Mouse (Mus musculus): Measurements from ENCODE around the gene Gpm6a.

DNA sequence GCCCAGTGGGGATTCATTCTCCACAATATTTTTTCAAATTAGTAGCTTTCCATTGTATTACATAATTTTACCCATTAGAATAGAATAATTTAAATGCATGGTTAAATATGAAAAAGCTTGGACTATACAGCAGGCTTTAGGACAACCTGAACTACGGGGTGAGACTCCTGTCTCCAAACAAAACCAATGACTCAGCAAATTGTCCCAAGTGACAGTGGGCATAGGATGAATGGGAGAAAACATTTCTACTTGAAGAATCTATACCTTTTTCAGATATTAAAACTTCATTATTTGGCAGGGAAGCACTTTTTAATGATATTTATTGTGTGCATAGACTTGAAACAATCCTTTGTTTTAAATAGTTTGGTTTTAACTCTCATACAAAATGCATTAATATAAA lies 41.0 kb downstream of the Gpm6a start:
- TF ChIP-seq CTCF (conservative IDR thresholded peaks at IDR 0.05; ENCODE audit: insufficient read depth, insufficient read length, low read depth, low read length) = no peak
- no peak for TF ChIP-seq POLR2A (IDR thresholded peaks at IDR 0.05; ENCODE audit: low read depth, low read length)
